Mouse (Mus musculus) heart, postnatal 0 days (tissue): Measurements from ENCODE around the gene C530008M17Rik. TPM values are rescaled to one million over a fixed set of nuclear protein-coding genes. Genes with fewer than 3 reads are reported as not detected.

ENCODE experiments used
- ATAC-seq: fragments of 200-750 bp; cut with Nextera tagmentation; 2 replicates; pipeline ENCODE4 v1.8.0; 2017; ENCODE audit warnings: low read depth, moderate number of reproducible peaks, moderate library complexity; ENCODE audit not compliant: insufficient read depth
- DNase-seq: peaks from one replicate; pipeline ENCODE4 v3.0.0-alpha.2; 2016; ENCODE audit warnings: low spot score
- H3K27ac ChIP-seq: fragments of 300-500 bp; sonication (generic); 2 replicates; pipeline ENCODE4 v1.5.1; 2014; ENCODE audit warnings: low read depth, mild to moderate bottlenecking
- H3K27me3 ChIP-seq: fragments of 300-500 bp; sonication (generic); 2 replicates; pipeline ENCODE4 v1.6.1; 2014; ENCODE audit warnings: low read length, mixed read lengths; ENCODE audit not compliant: control insufficient read depth, insufficient read depth
- H3K36me3 ChIP-seq: fragments of 300-500 bp; sonication (generic); replicated peaks from 2 replicates; pipeline ENCODE4 v1.6.1; 2014; ENCODE audit warnings: low read length, mixed read lengths; ENCODE audit not compliant: control insufficient read depth, insufficient read depth
- H3K4me1 ChIP-seq: fragments of 300-500 bp; sonication (generic); 2 replicates; pipeline ENCODE4 v1.6.1; 2014; ENCODE audit warnings: antibody characterized with exemption; ENCODE audit not compliant: control insufficient read depth, insufficient read depth
- H3K4me2 ChIP-seq: fragments of 300-500 bp; sonication (generic); 2 replicates; pipeline ENCODE4 v1.6.1; 2014; ENCODE audit warnings: low read depth, mild to moderate bottlenecking, low read length, moderate library complexity
- H3K4me3 ChIP-seq: fragments of 300-500 bp; sonication (generic); 2 replicates; pipeline ENCODE4 v1.5.1; 2014; ENCODE audit warnings: low read depth, low read length
- H3K9ac ChIP-seq: fragments of 300-500 bp; sonication (generic); replicated peaks from 2 replicates; pipeline ENCODE4 v1.6.1; 2014; ENCODE audit warnings: low read depth, low read length, mixed read lengths
- H3K9me3 ChIP-seq: fragments of 300-500 bp; sonication (generic); replicated peaks from 2 replicates; pipeline ENCODE4 v1.6.1; 2016; ENCODE audit warnings: low read length; ENCODE audit not compliant: control insufficient read depth
- CTCF ChIP-seq: IDR thresholded peaks from 2 replicates; pipeline ENCODE4 v1.5.1; 2016; ENCODE audit warnings: antibody characterized with exemption, control low read depth, low read depth
- EP300 ChIP-seq: IDR thresholded peaks from 2 replicates; pipeline ENCODE4 v1.6.1; 2016; ENCODE audit warnings: antibody characterized with exemption, low read depth
- WGBS: fragments of 180-500 bp; shearing (Covaris S2); extraction: QIAGEN DNeasy Blood & Tissue Kit; methylation state at CpG from one replicate; pipeline ENCODE4 v1.1.7; 2014; 5-methylcytosine and 5-hydroxymethylcytosine counted together
- polyA plus RNA-seq: library from polyadenylated mRNA; unstranded; fragments of >200 nt; fragmentation: Nextera tagmentation; extraction: Ambion mirVana; gene quantifications from 2 replicates; pipeline ENCODE4 v1.2.1, GENCODE M21; 2015
- total RNA-seq: library from RNA; depleted of rRNA; stranded (reverse); fragments of >200 nt; gene quantifications from 2 replicates; pipeline ENCODE4 v1.2.3, GENCODE M21; 2014; ENCODE audit warnings: low replicate concordance

C530008M17Rik gene
- total and polyA plus RNA-seq, 2 experiments from 2014 or later = 7.3 to 18.8 TPM

DNA sequence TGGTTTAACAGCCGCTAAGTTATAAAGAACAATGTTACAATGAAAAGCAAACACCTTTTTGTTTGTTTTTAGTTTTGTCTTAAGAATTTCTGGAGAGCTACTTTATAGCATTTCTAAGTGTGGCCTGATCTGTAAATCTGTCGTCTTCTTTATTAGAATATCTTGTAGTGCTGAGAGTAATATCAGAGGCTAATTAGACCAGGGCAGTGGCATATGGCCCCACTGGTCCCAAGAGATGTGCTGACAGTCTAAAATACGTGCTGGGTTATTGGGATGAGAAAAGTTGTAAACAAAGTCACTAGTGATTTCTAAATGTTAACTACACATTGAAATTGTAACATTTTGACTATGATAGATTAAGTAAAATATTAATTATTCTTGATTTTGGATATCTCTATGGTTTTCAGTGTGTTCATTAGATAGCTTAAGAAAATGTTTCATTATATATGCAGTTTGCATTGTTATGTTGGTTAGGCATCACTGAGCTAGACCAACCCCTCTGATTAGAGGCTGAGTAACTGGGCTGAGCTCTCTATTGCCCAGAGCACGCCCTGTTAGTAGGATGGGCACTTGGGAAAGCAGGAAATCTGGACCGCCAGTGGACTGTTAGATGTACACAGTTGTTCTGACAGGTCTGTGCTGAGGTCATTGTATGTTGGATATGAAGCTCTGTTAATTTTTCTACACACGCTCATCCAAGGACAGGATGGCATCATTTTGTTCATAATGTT is 9.9 kb downstream of the C530008M17Rik start:
- H3K27ac ChIP-seq = no peak overlapping the region
- no peaks in the 10 kb centered on the region for H3K9me3 ChIP-seq
- no peak overlapping the region for H3K4me3 ChIP-seq
- 84% methylated on average over 6 of the region's 6 CpGs for WGBS
- ATAC-seq (no peak), DNase-seq (no peak)
- no peaks in the 10 kb centered on the region for H3K27me3 ChIP-seq
- H3K4me1 ChIP-seq = no peaks in the 10 kb centered on the region
- H3K9ac ChIP-seq = no peak overlapping the region
- no peaks in the 10 kb centered on the region for H3K36me3 ChIP-seq
- no peak overlapping the region for H3K4me2 ChIP-seq
- no peak for TF ChIP-seq EP300
- no peak for TF ChIP-seq CTCF

DNA sequence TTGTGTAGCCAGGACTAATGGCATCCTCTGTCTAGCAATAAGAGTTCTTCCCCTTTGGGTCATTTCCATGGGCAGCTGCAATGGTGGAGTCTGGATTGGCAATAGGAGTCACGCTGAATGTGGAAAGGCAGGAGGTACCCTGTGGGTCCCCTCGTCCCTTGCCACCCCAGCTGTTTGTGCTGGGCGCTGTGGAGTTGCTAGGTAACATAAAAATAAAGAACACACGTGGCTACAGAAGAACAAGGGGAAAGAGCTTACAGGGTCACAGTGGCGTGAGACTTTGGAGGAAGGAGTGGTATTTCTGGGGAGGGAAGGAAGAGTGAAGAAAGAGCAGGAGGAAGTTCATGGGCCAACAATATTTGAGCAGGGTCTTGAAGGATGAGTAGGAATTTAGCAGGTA is 11.8 kb downstream of the C530008M17Rik start:
- H3K4me2 ChIP-seq = no peak overlapping the region
- H3K27me3 ChIP-seq = no peaks in the 10 kb centered on the region
- H3K4me1 ChIP-seq = no peaks in the 10 kb centered on the region
- no peaks in the 10 kb centered on the region for H3K36me3 ChIP-seq
- H3K9ac ChIP-seq = no peak overlapping the region
- no peak overlapping the region for H3K4me3 ChIP-seq
- no peak for DNase-seq
- no peak for ATAC-seq
- no peak for TF ChIP-seq EP300
- TF ChIP-seq CTCF = no peak
- no peak overlapping the region for H3K27ac ChIP-seq
- no peaks in the 10 kb centered on the region for H3K9me3 ChIP-seq
- 60% methylated on average over 5 of the region's 5 CpGs for WGBS

DNA sequence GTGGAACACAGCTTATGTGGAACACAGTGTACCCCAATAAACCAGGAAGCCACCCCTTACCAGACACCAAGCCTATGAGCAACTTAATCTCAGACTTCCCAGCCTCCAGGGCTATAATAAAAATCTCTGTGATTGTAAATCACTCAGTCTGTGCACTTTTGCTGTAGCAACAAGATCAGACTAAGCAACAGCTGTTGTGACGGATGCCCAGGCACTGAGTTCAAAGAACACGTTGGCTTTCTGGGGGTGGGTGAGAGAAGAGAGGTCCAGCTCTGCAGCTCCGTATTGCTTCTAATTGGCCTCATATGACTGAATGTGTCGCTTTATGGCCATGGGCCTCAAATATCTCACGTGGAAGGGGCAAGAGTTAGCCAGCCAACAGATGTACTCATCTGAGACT is 12.2 kb downstream of the C530008M17Rik start:
- Histone ChIP-seq H3K27ac (no peak overlapping the region), H3K9ac (no peak overlapping the region), H3K4me1 (no peaks in the 10 kb centered on the region), H3K4me3 (no peak overlapping the region), H3K36me3 (no peaks in the 10 kb centered on the region), H3K9me3 (no peaks in the 10 kb centered on the region), H3K4me2 (no peak overlapping the region), H3K27me3 (no peaks in the 10 kb centered on the region)
- ATAC-seq (no peak), DNase-seq (no peak)
- TF ChIP-seq EP300 = no peak
- no peak for TF ChIP-seq CTCF
- WGBS = 84% methylated on average over 5 of the region's 5 CpGs

DNA sequence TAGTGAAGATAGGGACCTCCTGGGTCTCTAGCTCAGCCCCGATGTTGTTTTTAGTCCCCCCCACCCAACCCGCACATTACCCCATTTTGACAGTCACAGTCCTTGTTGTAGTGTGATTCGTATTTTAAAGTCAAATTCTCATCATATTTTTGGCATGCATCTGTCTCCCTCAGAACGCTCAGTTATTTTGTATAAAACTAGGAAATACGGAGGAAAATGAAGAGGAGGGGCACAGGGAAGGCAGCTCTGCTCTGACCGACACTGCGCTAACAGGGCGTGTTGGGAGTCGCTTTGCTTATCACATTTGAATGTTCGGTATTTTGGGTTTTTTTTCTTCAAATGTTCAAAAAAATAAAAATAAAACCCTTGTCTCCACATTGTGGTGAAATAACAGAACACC is 13.9 kb downstream of the C530008M17Rik start:
- no peak overlapping the region for H3K27ac ChIP-seq
- no peak for ATAC-seq
- H3K4me1 ChIP-seq = no peaks in the 10 kb centered on the region
- no peak for DNase-seq
- H3K9ac ChIP-seq = no peak overlapping the region
- no peaks in the 10 kb centered on the region for H3K36me3 ChIP-seq
- H3K9me3 ChIP-seq = no peaks in the 10 kb centered on the region
- no peak overlapping the region for H3K4me2 ChIP-seq
- 73% methylated on average over 10 of the region's 10 CpGs for WGBS
- H3K4me3 ChIP-seq = no peak overlapping the region
- TF ChIP-seq EP300 = no peak
- no peak for TF ChIP-seq CTCF
- no peaks in the 10 kb centered on the region for H3K27me3 ChIP-seq

DNA sequence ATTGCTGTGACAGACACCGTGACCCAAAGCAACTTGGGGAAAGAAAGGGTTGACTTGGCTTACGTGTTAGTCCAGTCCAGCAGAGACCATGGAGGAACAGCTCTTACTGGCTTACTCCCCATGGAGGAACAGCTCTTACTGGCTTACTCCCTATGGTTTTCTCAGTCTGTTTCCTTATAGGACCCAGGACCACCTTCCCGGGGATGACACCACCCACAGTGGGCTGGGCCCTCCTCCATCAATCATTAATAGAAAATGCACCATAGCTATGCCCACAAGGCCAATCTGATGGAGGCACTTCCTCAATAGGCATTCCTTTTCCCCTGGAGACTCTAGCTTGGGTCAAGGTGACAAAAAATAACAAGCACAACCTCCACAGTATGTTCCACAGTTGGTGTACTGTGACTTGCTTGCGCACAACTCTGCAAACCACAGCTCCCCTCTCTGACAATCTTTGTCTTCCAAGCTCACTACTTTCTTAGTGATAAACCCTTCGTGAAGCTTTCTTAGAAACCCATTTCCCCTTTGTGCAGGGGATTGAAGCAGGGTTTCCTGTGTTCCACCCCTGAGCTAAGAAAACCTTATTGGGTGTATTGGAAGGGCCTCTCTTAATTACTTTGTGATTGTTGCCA is 17.8 kb downstream of the C530008M17Rik start:
- 81% methylated on average over 5 of the region's 5 CpGs for WGBS
- no peak for ATAC-seq
- Histone ChIP-seq H3K9ac (no peak overlapping the region), H3K9me3 (no peaks in the 10 kb centered on the region), H3K4me2 (no peak overlapping the region), H3K27me3 (no peaks in the 10 kb centered on the region), H3K4me1 (peaks cover 5% of the 10 kb centered on the region; the same call in 1 of the 2 replicates), H3K36me3 (no peaks in the 10 kb centered on the region), H3K27ac (no peak overlapping the region), H3K4me3 (no peak overlapping the region)
- DNase-seq = no peak
- TF ChIP-seq CTCF (no peak), EP300 (no peak)

DNA sequence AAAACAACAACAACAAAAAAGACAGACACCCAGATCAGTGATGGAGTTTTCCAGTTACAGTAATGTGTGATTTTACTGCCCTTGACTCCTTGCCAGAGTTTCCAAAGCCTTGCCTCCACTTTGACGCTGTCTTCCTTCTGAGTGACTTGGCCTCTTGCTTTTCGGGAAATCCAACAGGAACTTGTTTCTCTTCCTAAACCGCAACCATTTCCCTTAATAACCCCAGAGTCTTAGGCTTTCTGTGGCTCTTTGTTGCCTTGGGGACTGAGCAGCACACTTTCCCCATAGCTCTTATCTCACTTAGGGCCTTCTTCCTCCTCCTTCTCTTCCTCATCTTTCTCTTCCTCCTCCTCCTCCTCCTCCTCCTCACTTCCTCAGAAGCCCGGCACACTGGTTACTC is 19.1 kb downstream of the C530008M17Rik start:
- ATAC-seq = no peak

More for the DNA sequence above, 19.1 kb downstream of the C530008M17Rik start:
- Histone ChIP-seq H3K36me3 (no peaks in the 10 kb centered on the region), H3K9ac (no peak overlapping the region), H3K9me3 (no peaks in the 10 kb centered on the region), H3K27me3 (no peaks in the 10 kb centered on the region), H3K27ac (no peak overlapping the region), H3K4me1 (peaks cover 5% of the 10 kb centered on the region; the same call in 1 of the 2 replicates), H3K4me2 (no peak overlapping the region), H3K4me3 (no peak overlapping the region)
- TF ChIP-seq CTCF (no peak), EP300 (no peak)
- no peak for DNase-seq
- WGBS = 53% methylated on average over 4 of the region's 4 CpGs
